Mouse (Mus musculus) MEL (cell line): Measurements from ENCODE around the gene Col25a1.

ENCODE experiments used
- GATA1 ChIP-seq: IDR thresholded peaks from 2 replicates; pipeline ENCODE4 v1.6.1; 2011; ENCODE audit warnings: low read depth, low read length, improper control_type of control experiment
- POLR2A ChIP-seq, 2 experiments: IDR thresholded peaks; 2 replicates each; pipeline ENCODE4 v1.6.1; 2011 to 2012; ENCODE audit warnings: low read length in 2 of 2, mild to moderate bottlenecking in 2 of 2, control low read depth in 1 of 2, improper control_type of control experiment in 1 of 2, low read depth in 1 of 2, moderate library complexity in 1 of 2; ENCODE audit not compliant: control insufficient read depth in 1 of 2, insufficient read depth in 1 of 2, poor library complexity in 1 of 2

DNA sequence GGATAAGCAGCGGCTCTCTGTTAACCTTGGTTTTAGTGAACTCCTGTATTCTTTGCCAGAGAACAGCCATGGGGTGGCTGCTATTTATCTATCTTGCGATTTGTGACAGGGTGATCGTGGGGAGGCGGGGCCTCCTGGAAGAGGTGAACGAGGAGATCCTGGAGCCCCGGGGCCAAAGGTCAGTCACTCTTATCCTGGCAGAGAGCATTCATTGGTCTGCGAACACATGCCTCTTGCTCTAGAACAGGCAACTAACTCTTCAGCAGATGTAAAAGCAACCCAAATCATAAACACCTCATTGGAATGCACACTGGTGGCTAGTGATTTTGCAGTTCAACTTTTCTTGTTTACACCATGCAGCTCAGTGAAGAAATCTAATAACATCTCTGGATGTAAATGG is 417.8 kb downstream of the Col25a1 start:
- TF ChIP-seq POLR2A (IDR thresholded peaks at IDR 0.05; ENCODE audit: control insufficient read depth in 1 of 2, insufficient read depth in 1 of 2, low read depth in 1 of 2, low read length in 2 of 2, poor library complexity in 1 of 2) = no peak
- no peak for TF ChIP-seq GATA1
